Mouse (Mus musculus) hindbrain, embryonic 16.5 days (tissue): ENCODE results near the gene Pacsin1. TPM values are rescaled to one million over a fixed set of nuclear protein-coding genes. Genes with fewer than 3 reads are reported as not detected.

ENCODE experiments used
- ATAC-seq: fragments of 200-750 bp; cut with Nextera tagmentation; 2 replicates; pipeline ENCODE4 v1.8.0; 2017; ENCODE audit warnings: moderate TSS enrichment, moderate library complexity
- H3K27ac ChIP-seq: fragments of 300-500 bp; sonication (generic); 2 replicates; pipeline ENCODE4 v1.5.1; 2014; ENCODE audit warnings: low read depth, mild to moderate bottlenecking, control low read depth, low read length, moderate library complexity
- H3K27me3 ChIP-seq: fragments of 300-500 bp; sonication (generic); replicated peaks from 2 replicates; pipeline ENCODE4 v1.6.1; 2014; ENCODE audit warnings: low read length; ENCODE audit not compliant: control insufficient read depth, insufficient read depth
- H3K36me3 ChIP-seq: fragments of 300-500 bp; sonication (generic); 2 replicates; pipeline ENCODE4 v1.6.1; 2014; ENCODE audit warnings: mild to moderate bottlenecking, low read length, moderate library complexity, mixed read lengths; ENCODE audit not compliant: control insufficient read depth, insufficient read depth
- H3K4me1 ChIP-seq: fragments of 300-500 bp; sonication (generic); 2 replicates; pipeline ENCODE4 v1.6.1; 2014; ENCODE audit warnings: low read depth, low read length; ENCODE audit not compliant: control insufficient read depth, insufficient read depth
- H3K4me2 ChIP-seq: fragments of 300-500 bp; sonication (generic); 2 replicates; pipeline ENCODE4 v1.6.1; 2014; ENCODE audit warnings: mild to moderate bottlenecking, low read length, control low read depth, moderate library complexity
- H3K4me3 ChIP-seq: fragments of 300-500 bp; sonication (generic); 2 replicates; pipeline ENCODE4 v1.5.1; 2014; ENCODE audit warnings: mild to moderate bottlenecking, low read length, control low read depth, moderate library complexity
- H3K9ac ChIP-seq: fragments of 300-500 bp; sonication (generic); 2 replicates; pipeline ENCODE4 v1.6.1; 2014; ENCODE audit warnings: low read depth, mild to moderate bottlenecking, control low read depth, low read length, moderate library complexity
- H3K9me3 ChIP-seq: fragments of 300-500 bp; sonication (generic); 2 replicates; pipeline ENCODE4 v1.6.1; 2014; ENCODE audit warnings: mild to moderate bottlenecking, low read length, moderate library complexity; ENCODE audit not compliant: control insufficient read depth
- WGBS: fragments of 180-500 bp; shearing (Covaris S2); extraction: QIAGEN DNeasy Blood & Tissue Kit; methylation state at CpG from one replicate; pipeline ENCODE4 v1.1.7; 2014; 5-methylcytosine and 5-hydroxymethylcytosine counted together
- polyA plus RNA-seq: library from polyadenylated mRNA; unstranded; fragments of >200 nt; fragmentation: Nextera tagmentation; extraction: Ambion mirVana; gene quantifications from 2 replicates; pipeline ENCODE4 v1.2.1, GENCODE M21; 2015

Pacsin1 gene
- polyA plus RNA-seq, 1 experiment from 2014 or later: 77.9 TPM

DNA sequence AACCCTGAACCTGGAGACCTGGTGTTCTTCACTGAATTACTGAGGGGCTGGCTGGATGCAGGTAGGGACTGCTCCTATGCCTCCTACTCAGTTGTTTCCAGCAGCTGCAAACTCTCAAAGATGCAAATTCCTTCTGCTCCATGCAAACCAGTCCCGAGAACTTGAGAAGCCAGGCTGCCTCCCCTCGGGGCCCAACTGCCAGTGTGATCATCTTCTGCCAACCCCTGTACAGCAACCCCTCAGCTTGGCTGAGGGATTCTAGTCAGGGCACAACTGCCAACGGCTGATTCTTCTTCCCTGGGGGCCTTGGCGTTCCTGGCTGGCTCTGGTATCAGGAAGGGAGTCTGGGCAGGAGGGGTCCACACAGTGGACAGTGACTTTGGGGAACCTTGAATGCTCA, 91.1 kb downstream of the Pacsin1 start:
- ATAC-seq: no peak
- 63% methylated on average over 4 of the region's 4 CpGs for WGBS
- Histone ChIP-seq H3K27me3 (no peaks in the 10 kb centered on the region), H3K4me1 (peaks cover 4% of the 10 kb centered on the region), H3K9ac (no peak overlapping the region), H3K36me3 (no peaks in the 10 kb centered on the region), H3K4me3 (no peak overlapping the region), H3K27ac (no peak overlapping the region), H3K4me2 (no peak overlapping the region), H3K9me3 (no peaks in the 10 kb centered on the region)

DNA sequence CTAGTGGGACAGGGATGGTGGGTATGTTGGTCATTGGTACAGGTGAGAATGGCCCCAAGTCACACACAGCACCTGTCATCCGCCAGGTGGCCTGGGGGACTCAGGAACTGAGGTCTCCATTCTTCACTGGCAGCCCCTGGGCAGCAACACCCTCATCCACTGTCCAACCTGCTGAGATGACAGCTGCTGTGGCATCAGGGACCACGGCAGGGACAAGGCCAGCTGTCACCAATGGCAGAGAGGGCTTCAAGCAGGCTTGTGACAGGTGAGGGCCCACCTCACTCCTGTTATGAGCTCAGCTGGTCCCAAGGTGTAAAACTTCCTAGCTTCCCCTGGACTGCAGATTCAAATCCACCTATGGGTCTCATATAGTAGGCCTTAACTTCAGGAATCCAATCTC, 92.8 kb downstream of the Pacsin1 start:
- 82% methylated on average over 2 of the region's 2 CpGs for WGBS
- Histone ChIP-seq H3K27ac (no peak overlapping the region), H3K36me3 (no peaks in the 10 kb centered on the region), H3K4me2 (no peak overlapping the region), H3K9me3 (no peaks in the 10 kb centered on the region), H3K4me3 (no peak overlapping the region), H3K9ac (no peak overlapping the region), H3K4me1 (peaks cover 4% of the 10 kb centered on the region), H3K27me3 (no peaks in the 10 kb centered on the region)
- no peak for ATAC-seq

DNA sequence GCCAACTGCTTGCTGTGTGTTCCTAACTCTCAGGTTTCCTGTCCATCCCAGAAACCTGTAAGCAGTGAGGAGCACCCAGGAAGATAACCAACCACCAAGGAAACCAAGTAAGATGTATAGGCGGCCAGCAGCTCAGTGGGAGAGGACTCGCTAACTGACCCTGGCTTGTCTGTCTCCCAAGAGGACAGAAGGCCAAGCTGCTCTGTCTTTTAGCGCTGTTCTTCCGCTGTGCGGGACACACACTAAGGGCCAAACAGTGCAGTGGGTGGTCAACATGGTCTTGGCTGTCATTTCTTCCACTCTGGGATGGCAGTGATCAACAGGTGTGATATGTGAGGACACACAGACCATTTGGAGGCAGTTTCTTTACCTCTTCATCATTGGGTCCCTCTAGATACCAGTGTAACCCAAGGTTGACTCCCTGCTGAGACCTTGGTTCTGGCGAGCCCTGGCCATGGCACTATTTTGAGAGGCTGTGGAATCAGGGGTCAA, 95.2 kb downstream of the Pacsin1 start:
- no peak overlapping the region for H3K4me3 ChIP-seq

DNA sequence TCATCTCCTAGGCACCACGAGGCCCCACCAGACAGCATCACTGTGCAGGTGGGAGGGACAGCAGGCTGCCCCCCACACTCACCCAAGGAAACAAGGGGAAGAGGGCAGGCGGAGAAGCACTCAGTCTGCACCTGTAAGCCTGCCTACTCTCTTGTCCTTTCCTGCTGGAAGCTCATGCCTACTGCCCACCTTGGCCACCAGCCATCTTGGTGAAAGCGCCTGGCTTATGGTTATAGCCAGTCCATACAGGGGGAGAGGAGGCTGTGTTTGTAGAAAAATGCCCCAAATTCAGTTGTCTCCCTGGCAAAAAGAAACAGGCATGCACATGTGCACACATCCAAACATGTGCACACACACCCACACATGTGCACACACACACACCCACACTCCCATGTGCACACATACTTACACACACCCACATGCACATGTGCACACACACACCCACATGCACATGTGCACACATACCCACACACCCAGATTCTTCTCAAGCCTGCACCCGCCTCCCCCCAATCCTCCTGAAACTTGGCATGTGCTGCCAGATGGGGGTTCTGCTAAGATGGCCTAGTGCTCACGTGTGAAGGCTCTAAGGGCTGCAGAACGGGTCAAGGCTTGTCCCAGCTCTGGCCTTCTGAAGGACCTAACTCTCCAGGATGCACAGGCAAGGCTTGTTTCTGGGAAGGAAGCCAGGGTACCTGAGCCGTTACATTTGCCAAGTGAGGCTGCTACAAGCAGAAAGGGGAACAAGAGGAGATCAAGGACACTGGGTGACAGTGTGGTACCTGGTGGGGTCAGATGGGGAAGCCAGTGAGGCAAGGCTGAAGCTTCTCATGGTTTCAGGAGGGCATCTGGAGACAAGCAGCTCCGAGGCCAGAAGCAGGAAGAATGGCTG, 96.2 kb downstream of the Pacsin1 start:
- H3K9me3 ChIP-seq: no peaks in the 10 kb centered on the region
- peaks cover 2% of the 10 kb centered on the region for H3K4me1 ChIP-seq
- H3K4me3 ChIP-seq: no peak overlapping the region
- ATAC-seq: no peak
- H3K4me2 ChIP-seq: no peak overlapping the region
- no peak overlapping the region for H3K9ac ChIP-seq
- no peaks in the 10 kb centered on the region for H3K36me3 ChIP-seq
- no peaks in the 10 kb centered on the region for H3K27me3 ChIP-seq
- no peak overlapping the region for H3K27ac ChIP-seq
- 86% methylated on average over 8 of the region's 8 CpGs for WGBS

More for the DNA sequence above, 95.2 kb downstream of the Pacsin1 start:
- no peaks in the 10 kb centered on the region for H3K9me3 ChIP-seq
- H3K27me3 ChIP-seq: no peaks in the 10 kb centered on the region
- H3K27ac ChIP-seq: no peak overlapping the region
- H3K36me3 ChIP-seq: no peaks in the 10 kb centered on the region
- 90% methylated on average over 6 of the region's 6 CpGs for WGBS
- H3K9ac ChIP-seq: no peak overlapping the region
- peaks cover 4% of the 10 kb centered on the region for H3K4me1 ChIP-seq
- no peak for ATAC-seq
- H3K4me2 ChIP-seq: no peak overlapping the region

DNA sequence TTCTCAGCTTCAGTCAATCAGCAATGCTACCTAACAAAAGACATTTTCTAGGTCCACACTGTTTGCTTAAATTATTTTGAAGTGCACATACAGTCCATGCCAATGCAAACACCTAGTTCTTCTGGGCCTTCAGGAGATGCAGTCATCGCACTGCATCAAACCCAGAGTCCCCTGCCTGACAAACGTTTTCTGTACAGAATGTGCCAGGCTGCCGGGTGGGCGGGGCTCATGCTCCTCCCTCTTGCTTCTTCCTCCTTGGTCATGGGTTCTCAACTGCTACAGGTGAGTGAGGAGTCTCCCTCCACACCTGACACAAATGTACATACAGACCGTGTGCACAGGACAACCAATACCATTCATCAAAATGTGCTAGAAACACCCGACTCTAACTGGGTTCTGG, 104.9 kb downstream of the Pacsin1 start:
- no peak overlapping the region for H3K27ac ChIP-seq
- WGBS: 84% methylated on average over 6 of the region's 6 CpGs
- H3K9me3 ChIP-seq: no peaks in the 10 kb centered on the region
- no peak for ATAC-seq
- peaks cover 7% of the 10 kb centered on the region; the same call in 1 of the 2 replicates for H3K4me1 ChIP-seq
- no peak overlapping the region for H3K4me3 ChIP-seq
- H3K36me3 ChIP-seq: peaks cover 9% of the 10 kb centered on the region
- no peak overlapping the region for H3K9ac ChIP-seq
- H3K4me2 ChIP-seq: no peak overlapping the region
- H3K27me3 ChIP-seq: no peaks in the 10 kb centered on the region

Other genes starting within 250 kb of the Pacsin1 start
- 9.3 and 10.0 TPM in 2 replicates for gene Grm4, start 134.1 kb upstream of the Pacsin1 start, polyA plus RNA-seq
- 144 and 155 TPM in 2 replicates for gene Hmga1, start 99.0 kb upstream of the Pacsin1 start, polyA plus RNA-seq
- 77.2 and 83.3 TPM in 2 replicates for gene AI413582, start 89.8 kb upstream of the Pacsin1 start, polyA plus RNA-seq
- 253 and 269 TPM in 2 replicates for gene Nudt3, start 32.0 kb upstream of the Pacsin1 start, polyA plus RNA-seq
- not detected in 2 replicates for gene RPS10-NUDT3, start 20.3 kb upstream of the Pacsin1 start, polyA plus RNA-seq
- 404 and 408 TPM in 2 replicates for gene Rps10, start 18.8 kb upstream of the Pacsin1 start, polyA plus RNA-seq
- 0.60 and 1.6 TPM in 2 replicates for gene Spdef, start 73.4 kb downstream of the Pacsin1 start, polyA plus RNA-seq
- 9.9 and 10.3 TPM in 2 replicates for gene D17Wsu92e, start 165.1 kb downstream of the Pacsin1 start, polyA plus RNA-seq
- gene Snrpc, start 182.6 kb downstream of the Pacsin1 start, polyA plus RNA-seq: 198 and 207 TPM in 2 replicates
- gene Uhrf1bp1, start 200.9 kb downstream of the Pacsin1 start, polyA plus RNA-seq: 5.3 and 6.3 TPM in 2 replicates